Mouse (Mus musculus) liver, embryonic 14.5 days (tissue): Measurements from ENCODE around the gene Nptn.

ENCODE experiments used
- CTCF ChIP-seq: IDR thresholded peaks from 2 replicates; pipeline ENCODE4 v1.5.1; 2016; ENCODE audit warnings: antibody characterized with exemption, low read depth, control low read depth
- EP300 ChIP-seq: IDR thresholded peaks from 2 replicates; pipeline ENCODE4 v1.6.1; 2016; ENCODE audit warnings: antibody characterized with exemption, low read depth

DNA sequence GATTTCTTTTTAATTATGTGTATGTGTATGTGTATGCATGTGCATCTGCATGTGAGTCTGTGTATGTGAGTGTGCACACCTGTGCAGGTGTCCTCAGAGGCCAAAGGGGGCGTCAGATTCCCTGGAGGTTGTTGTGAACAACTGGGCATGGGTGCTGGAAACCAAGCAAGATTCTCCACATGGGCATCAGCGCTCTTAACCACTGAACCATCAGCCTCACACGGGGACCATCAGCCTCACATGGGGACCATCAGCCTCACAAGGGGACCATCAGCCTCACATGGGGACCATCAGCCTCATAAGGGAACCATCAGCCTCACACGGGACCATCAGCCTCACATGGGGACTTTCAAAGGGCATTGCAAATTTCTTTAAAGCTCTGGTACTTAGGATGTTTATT is 108.7 kb downstream of the Nptn start:
- TF ChIP-seq EP300 (no peak), CTCF (no peak)
